Mouse (Mus musculus) adrenal gland, postnatal 25 days (tissue): ENCODE results near the gene Spata19. TPM values are rescaled to one million over a fixed set of nuclear protein-coding genes. Genes with fewer than 3 reads are reported as not detected.

ENCODE experiments used
- DNase-seq: peaks from one replicate; pipeline ENCODE4 v3.0.0; 2021; ENCODE audit warnings: mixed read lengths
- long read RNA-seq: library from polyadenylated mRNA; stranded (forward); transcript quantifications from one replicate; pipeline ENCODE4 v2.0.0, GENCODE M21; 2021
- total RNA-seq: library from RNA; stranded (reverse); gene quantifications from 2 replicates; pipeline ENCODE4 v1.2.3, GENCODE M21; 2021

The Spata19 gene
- total RNA-seq: not detected in 2 replicates
- long read RNA-seq: 0 reads

DNA sequence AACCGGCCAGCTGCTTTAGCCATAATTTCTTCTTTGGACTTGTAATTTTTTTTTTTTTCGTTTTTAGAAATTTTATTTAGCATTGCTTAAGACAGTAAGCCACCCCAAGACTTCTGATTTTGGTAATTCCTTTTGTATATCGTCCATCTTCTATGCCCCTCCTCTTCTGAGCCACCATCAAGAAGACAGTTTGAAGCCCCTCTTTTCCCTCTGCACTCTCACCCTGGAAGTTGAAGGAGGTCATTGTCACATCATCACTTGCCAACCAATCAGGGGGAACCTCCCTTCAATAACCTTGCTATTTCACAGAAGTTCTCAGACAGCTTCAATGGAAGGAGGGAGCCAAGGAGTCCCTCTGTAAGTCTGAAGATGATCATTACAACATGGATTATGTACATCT, at the start of gene Spata19:
Gene Spata19, plus strand, starts transcription at position 301 of the 400 bp plus-strand sequence.
- no peak for DNase-seq

GRCm38 (mm10) chr9:27353082-27353481, 43.5 kb upstream of the Spata19 start:
- DNase-seq: no peak

- no peak for DNase-seq
Observed at GRCm38 (mm10) chr9:27357893-27358292, 38.7 kb upstream of the Spata19 start.

DNA sequence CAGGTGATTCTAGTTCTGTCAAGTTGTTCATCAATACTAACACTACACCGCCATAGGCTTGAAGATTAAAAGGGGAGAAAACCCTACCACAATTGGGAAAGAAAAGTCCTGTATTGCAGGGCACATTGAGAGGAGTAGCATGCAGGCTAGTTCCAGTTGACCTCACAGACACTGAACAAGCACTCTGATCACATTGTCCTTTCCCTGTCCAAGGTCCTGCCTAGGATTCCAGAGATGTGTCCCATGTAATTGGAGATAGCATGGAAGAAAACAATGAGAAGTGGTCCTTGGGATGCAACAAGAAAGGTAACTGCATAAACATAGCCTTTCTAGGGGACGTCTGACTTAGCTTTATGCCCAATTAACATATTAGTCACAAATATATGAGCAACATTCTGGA, 29.4 kb upstream of the Spata19 start:
- DNase-seq: no peak

DNA sequence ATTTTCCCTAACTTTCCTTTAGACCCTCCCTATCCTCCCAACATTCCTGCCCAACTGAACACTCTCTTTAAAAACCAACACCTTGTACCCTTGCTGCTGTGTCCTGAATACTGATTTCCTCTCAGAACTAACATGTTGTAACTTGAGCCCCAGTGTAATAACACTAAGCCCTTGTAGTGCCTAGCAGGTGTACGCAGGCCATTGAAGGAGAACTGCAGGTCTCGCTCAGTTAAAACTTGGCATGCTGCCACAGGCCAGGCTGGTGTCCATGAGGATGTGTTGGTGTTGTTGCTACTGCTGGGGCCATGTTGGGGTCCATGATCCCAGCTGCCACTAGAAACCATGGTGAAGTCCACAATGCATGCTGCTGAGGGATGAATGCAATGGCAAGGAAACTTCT, 27.5 kb upstream of the Spata19 start:
- no peak for DNase-seq

DNA sequence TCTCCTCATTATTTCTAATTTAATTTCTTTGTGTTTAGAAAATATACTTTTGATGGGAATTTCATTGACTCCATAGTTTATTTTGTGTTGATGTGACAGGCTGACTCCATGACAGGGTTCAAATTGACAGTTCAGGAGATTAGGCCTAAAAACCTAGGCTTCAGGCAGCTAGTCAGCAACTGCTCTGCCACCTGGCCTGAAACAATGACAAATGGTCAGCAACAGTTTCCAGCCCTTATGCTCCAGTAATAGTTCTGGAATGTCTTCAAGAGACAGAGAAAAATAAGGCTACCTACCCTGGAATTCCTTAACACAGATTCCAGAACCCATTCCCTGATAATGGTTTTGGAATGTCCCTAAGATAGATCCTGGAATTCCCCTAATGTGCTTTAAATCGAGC, 20.9 kb upstream of the Spata19 start:
- DNase-seq: no peak

- no peak for DNase-seq
Observed at GRCm38 (mm10) chr9:27386951-27387350, 9.6 kb upstream of the Spata19 start.

- no peak for DNase-seq
Observed at GRCm38 (mm10) chr9:27401169-27401568, 4.6 kb downstream of the Spata19 start.

DNA sequence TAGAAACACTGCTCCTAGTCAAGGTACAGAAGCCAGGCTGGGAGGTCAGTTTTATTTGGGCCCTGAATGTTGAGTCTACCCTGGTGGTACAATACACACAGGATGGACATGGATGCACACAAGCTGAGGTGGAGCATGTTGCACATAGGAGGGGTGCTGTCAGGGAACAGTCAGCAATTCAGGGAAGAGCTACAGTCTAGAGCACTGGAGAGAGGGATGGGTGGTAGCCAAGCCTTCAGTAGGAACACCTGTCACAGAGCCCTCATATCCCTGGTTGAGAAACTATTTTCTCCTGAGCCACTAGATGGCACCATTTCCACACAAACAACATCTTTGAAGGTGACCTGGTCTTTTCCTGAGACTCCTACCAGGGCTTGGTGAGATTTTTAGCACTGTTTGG, 13.1 kb downstream of the Spata19 start:
- no peak for DNase-seq

DNA sequence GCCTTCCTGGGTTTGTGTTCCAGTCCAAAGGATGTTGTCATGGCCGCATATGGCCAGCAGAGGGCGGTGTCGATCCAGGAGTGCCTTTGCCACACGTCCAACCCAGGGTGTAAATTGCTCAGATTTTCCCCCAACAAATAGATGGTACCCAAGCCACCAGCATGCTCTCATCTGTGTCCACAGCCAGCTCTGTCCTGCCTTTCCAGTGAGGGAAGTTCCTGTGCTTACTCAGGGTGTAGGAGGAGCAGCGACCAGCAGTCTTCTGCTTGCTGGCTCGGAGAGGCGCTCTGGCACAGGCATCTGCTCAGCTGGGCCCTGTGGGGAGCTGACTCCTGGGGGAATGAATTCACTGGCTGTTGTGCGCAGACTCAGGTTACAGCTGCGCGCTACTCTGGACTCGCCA, 17.5 kb downstream of the Spata19 start:
- peak; percentile 59 for DNase-seq

- DNase-seq: no peak
Observed at GRCm38 (mm10) chr9:27424511-27424910, 27.9 kb downstream of the Spata19 start.

GRCm38 (mm10) chr9:27428552-27428951, 32.0 kb downstream of the Spata19 start:
- DNase-seq: no peak

DNA sequence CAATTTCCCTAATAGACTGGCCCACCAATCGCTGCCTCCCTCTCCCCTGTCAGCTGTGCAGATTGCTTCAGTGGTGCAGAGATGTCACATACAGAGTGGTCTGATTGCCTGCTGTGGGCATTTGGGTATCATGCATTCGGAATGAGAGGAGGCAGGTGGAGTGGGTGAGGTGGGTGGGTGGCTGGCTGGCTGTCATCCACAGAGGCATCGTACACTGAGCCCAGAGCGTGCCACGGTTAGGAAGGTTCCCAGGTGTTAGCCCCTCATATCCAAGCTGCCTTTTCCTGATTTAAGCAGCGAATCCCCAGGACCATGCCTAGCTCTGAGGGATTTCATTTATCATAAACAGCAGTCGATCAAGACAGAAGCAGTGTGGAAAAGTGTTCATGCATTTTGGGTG, 36.7 kb downstream of the Spata19 start:
- no peak for DNase-seq

DNA sequence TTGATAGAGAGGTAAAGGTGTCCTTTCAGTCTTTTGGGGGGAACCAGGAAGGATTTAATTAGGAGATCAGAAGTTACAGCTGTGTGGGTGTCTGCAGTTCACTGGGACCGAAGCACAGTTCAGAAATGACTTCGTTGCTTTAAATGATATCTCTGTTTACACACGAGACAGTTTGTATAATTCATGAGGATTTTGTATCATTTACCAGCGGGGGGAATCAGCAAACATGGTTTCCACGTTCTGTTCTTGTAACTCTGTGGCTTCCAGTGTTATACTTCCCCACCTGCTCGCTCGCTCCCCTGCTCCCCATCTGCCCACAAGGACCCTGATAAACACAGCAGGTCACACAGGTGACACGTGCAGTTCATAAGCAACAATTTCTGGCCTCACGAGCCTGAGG, 39.3 kb downstream of the Spata19 start:
- no peak for DNase-seq

DNA sequence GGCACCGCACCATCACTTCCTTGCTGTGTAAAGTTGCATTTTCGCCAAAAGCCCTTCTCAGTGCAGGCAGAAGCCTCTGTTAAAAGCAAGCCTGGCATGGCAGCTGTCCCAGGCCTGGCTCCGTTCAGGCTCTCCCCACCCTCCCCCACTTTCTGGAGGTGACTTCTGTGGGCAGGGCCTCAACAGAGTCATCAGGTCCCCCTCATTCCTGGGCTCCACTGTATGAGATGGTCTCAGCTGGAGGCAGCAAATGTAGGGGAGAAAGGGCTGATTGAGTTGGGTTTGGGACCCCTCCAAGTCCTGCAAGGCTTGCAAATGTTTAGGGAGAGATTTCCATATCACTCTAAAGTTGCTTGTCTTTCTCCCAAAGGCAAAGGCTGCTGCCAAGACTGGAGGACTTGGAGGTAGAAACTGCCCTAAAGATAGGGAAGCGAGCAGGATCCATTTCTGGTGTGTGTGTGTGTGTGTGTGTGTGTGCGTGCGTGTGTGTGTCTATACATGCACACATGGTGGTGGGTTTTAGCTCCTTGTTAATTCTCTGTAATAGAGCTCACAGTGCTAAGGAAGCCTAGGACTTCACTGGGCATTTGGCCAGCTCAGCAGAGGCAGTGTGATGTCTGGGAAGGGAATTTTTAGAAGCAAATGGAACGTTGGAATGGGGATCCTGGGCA, 40.9 kb downstream of the Spata19 start:
- no peak for DNase-seq

GRCm38 (mm10) chr9:27449780-27450422, 53.3 kb downstream of the Spata19 start:
- no peak for DNase-seq

Other genes with a start within 250 kb of the Spata19 start
- 35.7 and 36.5 TPM in 2 replicates for gene Jam3, start 241.4 kb upstream of the Spata19 start, total RNA-seq
- 6.7 TPM in 2 replicates for gene Igsf9b, start 97.6 kb upstream of the Spata19 start, total RNA-seq